In the genomic region with DNA sequence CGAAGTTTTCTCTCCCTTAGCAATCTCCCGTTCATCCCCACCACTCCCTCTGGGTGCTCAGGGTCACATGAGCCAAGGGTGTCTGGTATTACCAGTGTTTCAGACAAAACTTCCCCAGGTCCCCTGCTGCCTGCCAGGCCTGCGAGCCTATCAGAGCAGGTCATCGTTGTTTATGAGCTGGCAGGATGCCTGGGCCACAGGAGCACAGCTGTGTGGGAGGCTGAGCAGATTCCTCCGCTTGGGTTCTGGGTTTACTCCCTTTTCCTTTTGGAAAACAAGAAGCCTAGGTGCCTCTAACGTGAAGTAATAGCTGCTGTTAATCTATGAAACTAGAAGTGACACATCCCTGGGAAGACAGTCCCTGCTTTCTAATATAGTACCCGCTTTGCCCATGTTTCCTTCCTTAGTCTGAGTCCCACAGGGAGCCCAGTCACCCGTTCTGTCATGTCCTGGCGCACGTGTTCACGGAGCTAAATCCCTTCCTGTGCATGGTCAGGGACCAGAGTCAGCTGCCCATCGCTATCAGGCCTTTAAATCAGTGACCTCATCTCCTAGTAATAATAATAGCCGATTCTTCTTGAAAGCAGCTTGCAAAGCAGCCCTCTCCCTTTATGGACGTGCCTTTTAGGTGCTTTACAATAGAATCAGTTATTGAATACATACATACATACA, we compare ENCODE assay signal across 7 mouse cellular contexts. TPM values are rescaled to one million over a fixed set of nuclear protein-coding genes. Genes with fewer than 3 reads are reported as not detected.
DNase-seq lines count a peak whose midpoint lies in the region; ATAC-seq and TF ChIP-seq lines count a peak whose summit lies in the region.

No protein-coding gene starts in this region.

- no peaks in the 10 kb centered on the region for H3K9me3 ChIP-seq in MEL (replicated peaks; ENCODE audit: insufficient read depth, low read length)
- no peaks in the 10 kb centered on the region for H3K9me3 ChIP-seq in hindbrain, embryonic 15.5 days
- no peaks in the 10 kb centered on the region for H3K9me3 ChIP-seq in lung, embryonic 14.5 days (ENCODE audit: low read depth, low read length)
- no peaks in the 10 kb centered on the region for H3K9me3 ChIP-seq in stomach, postnatal 0 days (ENCODE audit: control insufficient read depth, low read length)

- no peak for TF ChIP-seq POLR2A in MEL (IDR thresholded peaks at IDR 0.05; ENCODE audit: control insufficient read depth in 1 of 2, insufficient read depth in 1 of 2, low read depth in 1 of 2, low read length in 2 of 2, poor library complexity in 1 of 2)

- no peak for TF ChIP-seq CTCF in MEL (IDR thresholded peaks at IDR 0.05 in 2 of 3, conservative IDR thresholded peaks at IDR 0.05 in 1 of 3; ENCODE audit: control insufficient read depth in 1 of 3, insufficient read depth in 1 of 3, low read depth in 2 of 3, low read length in 3 of 3, poor library complexity in 1 of 3, severe bottlenecking in 1 of 3)
- no peak for TF ChIP-seq CTCF in gastrocnemius, adult 2 months (IDR thresholded peaks at IDR 0.05)
- TF ChIP-seq CTCF in lung, embryonic 14.5 days (IDR thresholded peaks at IDR 0.05; ENCODE audit: low read depth): no peak
- no peak for TF ChIP-seq CTCF in stomach, postnatal 0 days (IDR thresholded peaks at IDR 0.05; ENCODE audit: low read depth)

- no peak overlapping the region for H3K9ac ChIP-seq in MEL (ENCODE audit: control insufficient read depth, low read depth, low read length, poor library complexity, severe bottlenecking)
- no peak overlapping the region for H3K9ac ChIP-seq in hindbrain, embryonic 15.5 days
- H3K9ac ChIP-seq in lung, embryonic 14.5 days: no peak overlapping the region
- no peak overlapping the region for H3K9ac ChIP-seq in stomach, postnatal 0 days (ENCODE audit: low read length)

- H3K27me3 ChIP-seq in MEL (ENCODE audit: control insufficient read depth in 1 of 2, insufficient read depth in 2 of 2, low read length in 2 of 2): no peaks in the 10 kb centered on the region
- no peaks in the 10 kb centered on the region for H3K27me3 ChIP-seq in hindbrain, embryonic 15.5 days
- no peaks in the 10 kb centered on the region for H3K27me3 ChIP-seq in lung, embryonic 14.5 days (ENCODE audit: insufficient read depth, low read length)
- no peaks in the 10 kb centered on the region for H3K27me3 ChIP-seq in stomach, postnatal 0 days (ENCODE audit: control insufficient read depth, insufficient read depth, low read length)

- DNase-seq in MEL (ENCODE audit: low read depth, low spot score): peak; percentile 60
- peak; percentile 75 to 90 for DNase-seq in adrenal gland, adult (ENCODE audit: inconsistent age in 2 of 2, low spot score in 1 of 2)
- peak; percentile 85 for DNase-seq in gastrocnemius, adult 2 months
- DNase-seq in lung, embryonic 14.5 days: peak; percentile 78
- DNase-seq in stomach, postnatal 0 days (ENCODE audit: low spot score): peak; percentile 68
- no peak for DNase-seq in layer of hippocampus, adult 8-10 months (ENCODE audit: low spot score in 2 of 2)

- no peak for TF ChIP-seq EP300 in MEL (IDR thresholded peaks at IDR 0.05; ENCODE audit: low read depth in 1 of 2, low read length in 2 of 2)
- TF ChIP-seq EP300 in stomach, postnatal 0 days (optimal IDR thresholded peaks at IDR 0.05): no peak

- no peak overlapping the region for H3K27ac ChIP-seq in MEL (ENCODE audit: control insufficient read depth, low read depth, low read length)
- H3K27ac ChIP-seq in gastrocnemius, adult 2 months: peak overlapping the region; percentile 73
- H3K27ac ChIP-seq in hindbrain, embryonic 15.5 days (replicated peaks): peak overlapping the region; percentile 26; the same call in 1 of the 2 replicates
- H3K27ac ChIP-seq in lung, embryonic 14.5 days (ENCODE audit: low read depth): no peak overlapping the region
- 0 out of 2 replicates have a peak overlapping the region, but pooled peaks have one; percentile 2 for H3K27ac ChIP-seq in stomach, postnatal 0 days (replicated peaks)

- intact Hi-C loops in gastrocnemius, adult 2 months (cut with DNase I): loop anchor here (2.0 kb wide), 1 partner anchor 61 kb away; no protein-coding TSS in a partner anchor

- WGBS in hindbrain, embryonic 15.5 days: 33% methylated on average over 14 of the region's 14 CpGs
- 29% methylated on average over 14 of the region's 14 CpGs for WGBS in lung, embryonic 14.5 days
- 21% methylated on average over 14 of the region's 14 CpGs for WGBS in stomach, postnatal 0 days

- H3K36me3 ChIP-seq in MEL (ENCODE audit: control insufficient read depth in 1 of 2, insufficient read depth in 2 of 2, low read length in 2 of 2): no peaks in the 10 kb centered on the region; a peak in 1 of 4 replicates
- no peaks in the 10 kb centered on the region for H3K36me3 ChIP-seq in hindbrain, embryonic 15.5 days
- no peaks in the 10 kb centered on the region for H3K36me3 ChIP-seq in lung, embryonic 14.5 days (ENCODE audit: insufficient read depth)
- H3K36me3 ChIP-seq in stomach, postnatal 0 days (ENCODE audit: control insufficient read depth, insufficient read depth, low read length): no peaks in the 10 kb centered on the region

- H3K4me3 ChIP-seq in MEL (ENCODE audit: control insufficient read depth in 1 of 2, insufficient read depth in 1 of 2, low read depth in 2 of 2, low read length in 2 of 2): no peak overlapping the region
- H3K4me3 ChIP-seq in gastrocnemius, adult 2 months: peak overlapping the region; percentile 62
- no peak overlapping the region for H3K4me3 ChIP-seq in hindbrain, embryonic 15.5 days
- no peak overlapping the region for H3K4me3 ChIP-seq in lung, embryonic 14.5 days (ENCODE audit: low read depth, low read length)
- no peak overlapping the region for H3K4me3 ChIP-seq in stomach, postnatal 0 days (ENCODE audit: low read depth, low read length)

- TF ChIP-seq RAD21 in MEL (IDR thresholded peaks at IDR 0.05; ENCODE audit: low read depth, low read length): no peak

- peak; percentile 61; the same call in 1 of the 2 replicates for ATAC-seq in hindbrain, embryonic 15.5 days (ENCODE audit: low FRiP score, low read depth)
- ATAC-seq in lung, embryonic 14.5 days (ENCODE audit: insufficient read depth): peak; percentile 86
- ATAC-seq in stomach, postnatal 0 days (ENCODE audit: low FRiP score, low TSS enrichment): peak; percentile 85

- peaks cover 3 to 11% of the 10 kb centered on the region in 2 experiments; a peak in 3 of 4 replicates for H3K4me1 ChIP-seq in MEL (ENCODE audit: control insufficient read depth in 1 of 2, insufficient read depth in 2 of 2, low read length in 2 of 2)
- H3K4me1 ChIP-seq in hindbrain, embryonic 15.5 days (replicated peaks): peaks cover 9% of the 10 kb centered on the region
- 0 out of 2 replicates have a peak, but pooled peaks cover 4% of the 10 kb centered on the region for H3K4me1 ChIP-seq in lung, embryonic 14.5 days (ENCODE audit: insufficient read depth)
- H3K4me1 ChIP-seq in stomach, postnatal 0 days (replicated peaks; ENCODE audit: control insufficient read depth, insufficient read depth): peaks cover 4% of the 10 kb centered on the region; the same call in 1 of the 2 replicates

- H3K79me2 ChIP-seq in MEL (ENCODE audit: control insufficient read depth, insufficient read depth, low read length, poor library complexity): no peaks in the 10 kb centered on the region

- no peak overlapping the region for H3K4me2 ChIP-seq in hindbrain, embryonic 15.5 days
- H3K4me2 ChIP-seq in lung, embryonic 14.5 days: peak overlapping the region; percentile 20; the same call in 1 of the 2 replicates
- H3K4me2 ChIP-seq in stomach, postnatal 0 days (replicated peaks; ENCODE audit: low read depth): peak overlapping the region; percentile 9; the same call in 1 of the 2 replicates

TF ChIP-seq in MEL, 35 proteins besides CTCF, POLR2A, EP300 and RAD21:
- TF ChIP-seq ETS1 (IDR thresholded peaks at IDR 0.05; ENCODE audit: low read depth, low read length): no peak
- TF ChIP-seq USF1 (IDR thresholded peaks at IDR 0.05; ENCODE audit: low read depth, low read length): peak; percentile 71

RNA-seq across cellular contexts. Expression of gene Map3k4, which starts 9.4 kb away (rescaled TPM):
- 18.0 and 18.8 TPM in 2 replicates for total RNA-seq in MEL (2012; rRNA removed)
- polyA plus RNA-seq in MEL (2012; ENCODE audit: insufficient read depth in 1 of 2, insufficient read length in 2 of 2, low read depth in 1 of 2, low replicate concordance in 2 of 2, missing spikeins in 1 of 2): 10 to 100 TPM in 1 of 2 experiments, not detected in 1; 20.4 TPM
- total RNA-seq in gastrocnemius, adult 2 months (2021): 10 to 100 TPM; 29.5 to 36.6 TPM
- 41.4 and 43.2 TPM in 2 replicates for polyA plus RNA-seq in hindbrain, embryonic 15.5 days (2015; fragmentation: Nextera tagmentation; extraction: Ambion mirVana)
- polyA plus RNA-seq in lung, embryonic 14.5 days (2014; fragmentation: Nextera tagmentation; extraction: Ambion mirVana): 39.0 and 47.9 TPM in 2 replicates
- 25.8 and 35.6 TPM in 2 replicates for polyA plus RNA-seq in stomach, postnatal 0 days (2015; fragmentation: Nextera tagmentation; extraction: Ambion mirVana)
- 10 to 100 TPM; 57.9 to 78.8 (median 62.7) TPM for total RNA-seq in layer of hippocampus, adult 8-10 months (2022)

RNA-seq across cellular contexts. Expression of gene Plg, which starts 50.4 kb away (rescaled TPM):
- not detected in 2 replicates for total RNA-seq in MEL (2012; rRNA removed)
- polyA plus RNA-seq in MEL (2012; ENCODE audit: insufficient read depth in 1 of 2, insufficient read length in 2 of 2, low read depth in 1 of 2, low replicate concordance in 2 of 2, missing spikeins in 1 of 2): not detected
- not detected for total RNA-seq in gastrocnemius, adult 2 months (2021)
- 0.12 TPM in 1 of 2 replicates, not detected in the other for polyA plus RNA-seq in hindbrain, embryonic 15.5 days (2015; fragmentation: Nextera tagmentation; extraction: Ambion mirVana)
- polyA plus RNA-seq in lung, embryonic 14.5 days (2014; fragmentation: Nextera tagmentation; extraction: Ambion mirVana): 0.08 TPM in 1 of 2 replicates, not detected in the other
- polyA plus RNA-seq in stomach, postnatal 0 days (2015; fragmentation: Nextera tagmentation; extraction: Ambion mirVana): 0.95 and 2.5 TPM in 2 replicates
- under 1 TPM in 1 of 4 experiments, not detected in 3; 0.16 TPM for total RNA-seq in layer of hippocampus, adult 8-10 months (2022)

Comparison
In these comparisons a context has a peak if more than half of its experiments do, and no peak if none do; other contexts are left out.
1. DNase-seq: peak in MEL (single experiment), adrenal gland, adult (2 of 2), gastrocnemius, adult 2 months (single experiment), lung, embryonic 14.5 days (single experiment) and stomach, postnatal 0 days (single experiment); none in layer of hippocampus, adult 8-10 months (0 of 2).
2. H3K27ac ChIP-seq: peak in gastrocnemius, adult 2 months (single experiment), hindbrain, embryonic 15.5 days (single experiment) and stomach, postnatal 0 days (single experiment); none in MEL (single experiment) and lung, embryonic 14.5 days (single experiment).
3. Peak in every context shown above with its lines, with median percentiles within 50 percentile points of each other: ATAC-seq.